In genomic region chr17:5623181-5623580, GRCm38 (mm10) we compare ENCODE assay signal across 17 mouse cellular contexts.
DNase-seq lines count a peak whose midpoint lies in the region; ATAC-seq and TF ChIP-seq lines count a peak whose summit lies in the region.
"Had no signal": no experiment of that assay in that cellular context is flagged by ENCODE, and none has a peak within 500 bp of the region (broad histone marks: within the 10 kb centered on the region; RNA-seq: fewer than 3 reads in every experiment).

No protein-coding gene starts in this region.

- ATAC-seq in cerebellum, adult (ENCODE audit: insufficient number of reproducible peaks, low FRiP score, low TSS enrichment) = no peak
- ATAC-seq in forebrain, embryonic 14.5 days = no peak
- ATAC-seq: forebrain, embryonic 13.5 days had no signal

- H3K9ac ChIP-seq in forebrain, embryonic 14.5 days (ENCODE audit: low read length) = no peak overlapping the region
- H3K9ac ChIP-seq: forebrain, embryonic 13.5 days; hindbrain, embryonic 14.5 days; stomach, embryonic 15.5 days had no signal

- H3K9me3 ChIP-seq in forebrain, embryonic 14.5 days (replicated peaks; ENCODE audit: control insufficient read depth, low read length) = no peaks in the 10 kb centered on the region
- H3K9me3 ChIP-seq: embryonic facial prominence, embryonic 10.5 days; forebrain, embryonic 13.5 days; stomach, embryonic 15.5 days had no signal

- H3K4me1 ChIP-seq in lung, adult 2 months (ENCODE audit: control insufficient read depth, insufficient read depth, low read length) = no peaks in the 10 kb centered on the region; the same call in 1 of the 2 replicates
- no peaks in the 10 kb centered on the region for H3K4me1 ChIP-seq in forebrain, embryonic 14.5 days (ENCODE audit: control insufficient read depth, insufficient read depth, low read length)

- no peak overlapping the region for H3K4me3 ChIP-seq in lung, adult 2 months (replicated peaks; ENCODE audit: extremely low read depth, low read depth, low read length)
- H3K4me3 ChIP-seq in forebrain, embryonic 14.5 days (ENCODE audit: low read depth, low read length) = no peak overlapping the region
- H3K4me3 ChIP-seq: embryonic facial prominence, embryonic 10.5 days; forebrain, embryonic 13.5 days; layer of hippocampus, adult 2 months; stomach, embryonic 15.5 days had no signal

- H3K4me2 ChIP-seq in forebrain, embryonic 14.5 days (ENCODE audit: low read length) = no peak overlapping the region
- H3K4me2 ChIP-seq: forebrain, embryonic 13.5 days; hindbrain, embryonic 14.5 days; stomach, embryonic 15.5 days had no signal

- no peak for TF ChIP-seq POLR2A in lung, adult 2 months (IDR thresholded peaks at IDR 0.05; ENCODE audit: borderline replicate concordance, extremely low read depth, low read depth, low read length)

- H3K36me3 ChIP-seq in forebrain, embryonic 14.5 days (ENCODE audit: control insufficient read depth, insufficient read depth, low read length) = no peaks in the 10 kb centered on the region
- H3K36me3 ChIP-seq: embryonic facial prominence, embryonic 10.5 days; stomach, embryonic 15.5 days had no signal

- TF ChIP-seq CTCF in lung, adult 2 months (IDR thresholded peaks at IDR 0.05; ENCODE audit: insufficient read depth, low read length) = no peak

- no peaks in the 10 kb centered on the region for H3K27me3 ChIP-seq in forebrain, embryonic 14.5 days (replicated peaks; ENCODE audit: control insufficient read depth, insufficient read depth, low read length)
- H3K27me3 ChIP-seq: forebrain, embryonic 13.5 days; stomach, embryonic 15.5 days had no signal

- DNase-seq in cerebellum, adult 11-12 months = peak; percentile 46
- peak; percentile 24 to 41 for DNase-seq in urinary bladder, adult 18-20 months (ENCODE audit: low spot score in 2 of 2)
- no peak for DNase-seq in urinary bladder, postnatal 25 days (ENCODE audit: low spot score)
- DNase-seq in lung, adult 2 months = peak; percentile 23
- no peak for DNase-seq in frontal cortex, postnatal 25 days (ENCODE audit: low spot score in 2 of 2)
- no peak for DNase-seq in forebrain, embryonic 14.5 days (ENCODE audit: low spot score)
- no peak for DNase-seq in spleen, postnatal 4 days (ENCODE audit: low spot score in 2 of 2)
- DNase-seq: gastrocnemius, postnatal 25 days; kidney, adult 9 months; right cerebral cortex, postnatal 25 days had no signal

- no peak overlapping the region for H3K27ac ChIP-seq in forebrain, embryonic 14.5 days (ENCODE audit: low read depth, low read length)
- H3K27ac ChIP-seq: embryonic facial prominence, embryonic 10.5 days; forebrain, embryonic 13.5 days; hindbrain, embryonic 14.5 days; layer of hippocampus, adult 2 months; macrophage; stomach, embryonic 15.5 days had no signal

Comparison
In these comparisons a context has a peak if more than half of its experiments do, and no peak if none do; other contexts are left out.
1. DNase-seq: peak in cerebellum, adult 11-12 months (single experiment), urinary bladder, adult 18-20 months (2 of 2) and lung, adult 2 months (single experiment); none in urinary bladder, postnatal 25 days (single experiment), frontal cortex, postnatal 25 days (0 of 2), forebrain, embryonic 14.5 days (single experiment) and spleen, postnatal 4 days (0 of 2).